Mouse (Mus musculus): ENCODE results near the gene Fam53b. TPM values are rescaled to one million over a fixed set of nuclear protein-coding genes. Genes with fewer than 3 reads are reported as not detected.

Gene Fam53b
- polyA plus RNA-seq, 1 experiment from 2014 or later, result 36.3 TPM

DNA sequence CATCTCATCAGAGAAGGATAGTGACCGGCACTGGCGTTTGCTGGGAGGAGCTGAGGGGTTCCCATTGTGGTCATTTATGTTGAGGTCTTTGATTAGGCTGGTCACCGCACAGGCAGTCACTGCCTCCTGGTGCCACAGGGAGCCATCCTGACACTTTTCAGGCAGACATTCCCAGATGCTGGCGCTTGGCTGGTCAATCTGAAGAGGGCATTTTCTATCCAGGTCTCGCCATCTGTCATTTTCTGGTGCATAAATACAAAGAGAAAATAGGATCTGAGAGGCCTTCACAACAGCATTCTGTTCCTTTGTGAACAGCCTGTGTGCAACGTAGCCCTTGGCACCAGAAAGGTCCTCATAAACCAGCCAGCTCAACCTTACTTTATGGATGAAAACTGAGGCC is 53.8 kb downstream of the Fam53b start:
- ChIA-PET POLR2A (no interaction called here), CTCF (no interaction called here)
- in situ Hi-C loops (cut with MboI; ENCODE audit: low pct_unique_long_range_greater_than_20kb), result no loop called here
- no peak for TF ChIP-seq CTCF (IDR thresholded peaks at IDR 0.05)
- H3K27me3 ChIP-seq, result no peaks in the 10 kb centered on the region
- DNase-seq (ENCODE audit: low read depth, low spot score) (no peak), ATAC-seq (no peak)

DNA sequence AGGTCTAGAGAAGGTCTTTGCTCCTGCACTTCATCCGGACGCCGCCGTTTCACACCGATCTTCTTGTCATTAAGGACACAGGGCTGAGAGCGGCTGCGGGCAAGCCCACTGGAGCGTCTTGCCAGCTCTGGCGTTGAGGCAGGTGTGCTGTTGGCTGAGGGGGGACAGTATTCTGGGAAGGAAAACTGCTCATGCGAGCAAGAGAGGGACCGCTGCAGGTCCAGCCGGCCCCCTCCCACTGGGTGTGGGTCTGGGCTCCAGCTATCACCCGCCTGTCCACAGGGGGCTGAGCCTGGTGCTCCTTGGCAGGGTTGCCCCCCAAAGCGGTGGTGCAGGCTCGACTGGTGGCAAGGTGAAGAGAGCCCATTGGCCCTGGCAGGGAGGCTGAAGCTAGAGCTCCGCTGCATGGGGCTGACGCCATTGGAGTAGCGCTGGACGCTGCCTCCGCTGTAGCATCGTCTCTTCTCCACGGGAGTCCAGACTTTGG is 54.2 kb downstream of the Fam53b start:
- ChIA-PET CTCF (no interaction called here), POLR2A (no interaction called here)
- ATAC-seq (no peak), DNase-seq (ENCODE audit: low read depth, low spot score) (no peak)
- no peak for TF ChIP-seq CTCF (IDR thresholded peaks at IDR 0.05)
- H3K27me3 ChIP-seq, result no peaks in the 10 kb centered on the region
- in situ Hi-C loops (cut with MboI; ENCODE audit: low pct_unique_long_range_greater_than_20kb), result no loop called here

- no peaks in the 10 kb centered on the region for H3K27me3 ChIP-seq
- POLR2A ChIA-PET, result no interaction called here
- ATAC-seq (no peak), DNase-seq (ENCODE audit: low read depth, low spot score) (no peak)
- in situ Hi-C loops (cut with MboI; ENCODE audit: low pct_unique_long_range_greater_than_20kb), result no loop called here
- TF ChIP-seq CTCF (IDR thresholded peaks at IDR 0.05), result no peak
- CTCF ChIA-PET, result no interaction called here
Observed at GRCm38 (mm10) chr7:132758875-132759274, 54.8 kb downstream of the Fam53b start.

- POLR2A ChIA-PET, result interaction anchor here (0.6 to 0.7 kb wide), 2 partner anchors 18 to 29 kb away, joined by 3 read pairs; no protein-coding TSS in a partner anchor
Observed at GRCm38 (mm10) chr7:132756325-132756724, 57.4 kb downstream of the Fam53b start.

DNA sequence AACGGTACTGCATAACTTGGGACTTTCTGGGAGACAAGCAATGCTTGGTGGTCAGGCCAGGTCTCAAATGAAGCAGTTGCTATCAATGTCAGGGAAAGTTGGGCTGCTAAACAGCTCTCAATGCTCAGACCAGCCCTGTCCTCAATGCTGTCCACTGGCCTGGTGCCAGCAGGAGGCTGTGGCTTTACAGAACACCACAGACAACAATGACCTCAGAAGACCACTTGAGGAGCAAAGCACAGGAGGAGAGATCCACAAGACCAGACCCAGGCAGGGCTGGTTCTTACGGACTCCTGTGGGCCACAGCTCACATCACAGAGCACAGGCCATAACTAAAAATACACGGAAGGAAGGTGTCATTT is 59.3 kb downstream of the Fam53b start:
- no peaks in the 10 kb centered on the region for H3K27me3 ChIP-seq
- CTCF ChIA-PET, result no interaction called here
- no peak for TF ChIP-seq CTCF (IDR thresholded peaks at IDR 0.05)
- POLR2A ChIA-PET, result no interaction called here
- in situ Hi-C loops (cut with MboI; ENCODE audit: low pct_unique_long_range_greater_than_20kb), result no loop called here
- DNase-seq (ENCODE audit: low read depth, low spot score) (no peak), ATAC-seq (peak; percentile 33)

More at GRCm38 (mm10) chr7:132756325-132756724, 57.4 kb downstream of the Fam53b start:
- DNase-seq (ENCODE audit: low read depth, low spot score) (no peak), ATAC-seq (no peak)
- in situ Hi-C loops (cut with MboI; ENCODE audit: low pct_unique_long_range_greater_than_20kb), result no loop called here
- H3K27me3 ChIP-seq, result no peaks in the 10 kb centered on the region
- CTCF ChIA-PET, result no interaction called here
- no peak for TF ChIP-seq CTCF (IDR thresholded peaks at IDR 0.05)

- no peak for DNase-seq (ENCODE audit: low read depth, low spot score)
- ChIA-PET POLR2A (interaction anchor here (1.3 kb wide), 1 partner anchor 8 kb away, joined by 6 read pairs; no protein-coding TSS in a partner anchor), CTCF (no interaction called here)
- TF ChIP-seq CTCF (IDR thresholded peaks at IDR 0.05), result no peak
- no peak for ATAC-seq
- H3K27me3 ChIP-seq, result no peaks in the 10 kb centered on the region
- in situ Hi-C loops (cut with MboI; ENCODE audit: low pct_unique_long_range_greater_than_20kb), result no loop called here
Observed at GRCm38 (mm10) chr7:132753518-132754388, 59.9 kb downstream of the Fam53b start.

DNA sequence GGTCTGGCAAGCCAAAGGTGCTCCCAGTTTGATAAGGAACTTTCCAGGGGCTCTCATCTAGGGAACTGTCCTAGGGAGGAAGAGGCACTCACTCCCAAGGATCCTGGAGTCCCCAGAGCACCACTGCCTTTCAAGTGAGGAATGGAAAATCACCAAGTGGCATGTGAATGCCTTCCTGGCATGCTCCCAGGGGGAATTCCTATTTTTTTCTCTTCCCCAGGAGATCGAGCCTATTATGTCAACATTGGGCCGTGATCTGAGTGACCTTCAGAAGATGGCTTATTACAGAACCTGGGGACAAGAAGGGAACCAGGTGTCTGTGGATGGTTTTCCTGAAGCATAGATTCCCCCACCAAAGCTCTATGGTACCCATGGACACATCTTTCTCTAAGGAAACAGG is 62.0 kb downstream of the Fam53b start:
- no peak for TF ChIP-seq CTCF (IDR thresholded peaks at IDR 0.05)
- CTCF ChIA-PET, result interaction anchor here (1.6 kb wide), 2 partner anchors 12 to 23 kb away, joined by 3 read pairs; no protein-coding TSS in a partner anchor
- ATAC-seq, result peak; percentile 32
- POLR2A ChIA-PET, result interaction anchor here (0.7 kb wide), 1 partner anchor 18 kb away, joined by 3 read pairs; no protein-coding TSS in a partner anchor
- peak; percentile 61 for DNase-seq (ENCODE audit: low read depth, low spot score)
- H3K27me3 ChIP-seq, result no peaks in the 10 kb centered on the region
- in situ Hi-C loops (cut with MboI; ENCODE audit: low pct_unique_long_range_greater_than_20kb), result no loop called here

- in situ Hi-C loops (cut with MboI; ENCODE audit: low pct_unique_long_range_greater_than_20kb), result no loop called here
- ATAC-seq, result no peak
- CTCF ChIA-PET, result no interaction called here
- DNase-seq (ENCODE audit: low read depth, low spot score), result no peak
- no peaks in the 10 kb centered on the region for H3K27me3 ChIP-seq
- no peak for TF ChIP-seq CTCF (IDR thresholded peaks at IDR 0.05)
- POLR2A ChIA-PET, result no interaction called here
Observed at GRCm38 (mm10) chr7:132749504-132749903, 64.2 kb downstream of the Fam53b start.

- in situ Hi-C loops (cut with MboI; ENCODE audit: low pct_unique_long_range_greater_than_20kb), result no loop called here
- CTCF ChIA-PET, result no interaction called here
- DNase-seq (ENCODE audit: low read depth, low spot score), result no peak
Observed at GRCm38 (mm10) chr7:132748076-132748769, 65.5 kb downstream of the Fam53b start.

GRCm38 (mm10) chr7:132747096-132747495 is 66.6 kb downstream of the Fam53b start:
- CTCF ChIA-PET, result interaction anchor here (0.8 to 1.6 kb wide), 2 partner anchors 9 to 14 kb away, joined by 3 read pairs; no protein-coding TSS in a partner anchor
- ATAC-seq, result no peak
- in situ Hi-C loops (cut with MboI; ENCODE audit: low pct_unique_long_range_greater_than_20kb), result no loop called here
- no peak for TF ChIP-seq CTCF (IDR thresholded peaks at IDR 0.05)
- POLR2A ChIA-PET, result no interaction called here
- DNase-seq (ENCODE audit: low read depth, low spot score), result no peak
- no peaks in the 10 kb centered on the region for H3K27me3 ChIP-seq

More at GRCm38 (mm10) chr7:132748076-132748769, 65.5 kb downstream of the Fam53b start:
- POLR2A ChIA-PET, result interaction anchor here (0.8 kb wide), 1 partner anchor 156 kb away, joined by 8 read pairs; no protein-coding TSS in a partner anchor
- H3K27me3 ChIP-seq, result no peaks in the 10 kb centered on the region
- no peak for TF ChIP-seq CTCF (IDR thresholded peaks at IDR 0.05)
- ATAC-seq, result no peak

DNA sequence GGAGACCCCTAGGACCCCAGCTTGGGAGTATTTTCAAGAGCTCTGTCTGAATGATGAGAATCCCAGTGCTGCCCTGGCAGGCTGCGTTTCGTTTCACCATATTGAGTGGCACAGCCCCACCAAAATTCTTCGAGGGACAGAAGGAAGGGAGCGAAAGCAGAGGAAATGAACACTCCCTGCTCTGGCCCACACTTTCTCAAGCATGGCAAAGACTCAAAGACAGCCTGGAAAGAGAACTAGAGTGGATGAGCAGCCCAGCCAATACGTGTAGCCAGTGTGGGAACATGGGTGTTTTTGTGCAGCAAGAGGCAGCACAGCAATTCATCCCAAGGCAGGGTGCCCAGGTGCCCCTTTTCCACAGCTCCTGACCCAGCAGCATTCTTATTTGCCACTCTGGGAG is 70.8 kb downstream of the Fam53b start:
- ATAC-seq (no peak), DNase-seq (ENCODE audit: low read depth, low spot score) (no peak)
- in situ Hi-C loops (cut with MboI; ENCODE audit: low pct_unique_long_range_greater_than_20kb), result no loop called here
- no peak for TF ChIP-seq CTCF (IDR thresholded peaks at IDR 0.05)
- H3K27me3 ChIP-seq, result no peaks in the 10 kb centered on the region
- ChIA-PET CTCF (no interaction called here), POLR2A (no interaction called here)

Measured in Patski (cell line).